Mouse (Mus musculus) testis, postnatal 10 days (tissue): ENCODE results near the gene Olfr3.

Experiments
- DNase-seq: peaks from one replicate; pipeline ENCODE4 v3.0.0; 2021; ENCODE audit warnings: low spot score

The Olfr3 gene

DNA sequence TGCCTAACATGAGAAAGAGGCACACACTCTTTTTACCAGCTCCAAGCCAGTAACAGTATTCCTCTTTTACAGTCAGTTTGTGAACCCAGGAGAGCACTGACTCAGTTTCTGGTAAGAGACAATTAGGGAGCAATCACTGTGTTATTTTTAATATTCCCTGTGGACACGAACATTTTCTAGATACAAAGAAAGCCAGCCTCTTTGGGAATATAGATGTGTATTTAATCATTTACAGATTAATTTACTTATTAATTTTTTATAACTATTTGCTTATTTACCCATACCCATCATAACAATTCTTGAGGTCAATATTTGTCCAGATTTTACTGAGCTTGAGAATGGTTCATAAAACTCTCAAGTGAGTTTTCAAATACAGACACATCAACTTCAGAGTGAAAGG lies at the start of gene Olfr3:
Gene Olfr3, minus strand, starts transcription at position 101 of the 400 bp plus-strand sequence.
- DNase-seq, result no peak

- no peak for DNase-seq
Observed at GRCm38 (mm10) chr2:36862560-36862959, 45.7 kb upstream of the Olfr3 start, which contains the start of gene Olfr351. Gene Olfr351 (minus strand): TSS chr2:36862660.

- DNase-seq, result no peak
Observed at GRCm38 (mm10) chr2:36846010-36846409, 29.2 kb upstream of the Olfr3 start, which contains the start of gene Olfr350. Gene Olfr350 (plus strand): TSS chr2:36846310.

DNA sequence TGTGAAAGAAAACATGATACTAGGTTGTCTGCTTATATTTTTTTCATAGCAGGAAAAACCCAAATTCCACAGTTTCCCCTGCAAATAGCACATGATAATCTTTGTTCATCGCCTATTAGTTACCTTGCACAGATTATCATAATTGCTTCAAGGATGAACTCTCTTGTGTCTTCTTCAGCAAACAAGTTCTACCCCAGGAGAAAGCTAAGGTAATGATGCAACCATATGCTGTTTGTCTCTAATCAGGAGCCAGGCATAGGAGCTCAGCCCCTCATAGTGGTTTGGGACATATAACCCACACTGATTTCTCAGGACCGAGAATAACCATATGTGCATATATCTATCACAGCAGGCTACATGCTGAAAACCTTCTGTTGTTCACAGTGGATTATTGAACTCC lies 26.6 kb downstream of the Olfr3 start, which contains the start of gene Olfr50:
Gene Olfr50, plus strand, starts transcription at position 301 of the 400 bp plus-strand sequence.
- DNase-seq, result no peak

DNA sequence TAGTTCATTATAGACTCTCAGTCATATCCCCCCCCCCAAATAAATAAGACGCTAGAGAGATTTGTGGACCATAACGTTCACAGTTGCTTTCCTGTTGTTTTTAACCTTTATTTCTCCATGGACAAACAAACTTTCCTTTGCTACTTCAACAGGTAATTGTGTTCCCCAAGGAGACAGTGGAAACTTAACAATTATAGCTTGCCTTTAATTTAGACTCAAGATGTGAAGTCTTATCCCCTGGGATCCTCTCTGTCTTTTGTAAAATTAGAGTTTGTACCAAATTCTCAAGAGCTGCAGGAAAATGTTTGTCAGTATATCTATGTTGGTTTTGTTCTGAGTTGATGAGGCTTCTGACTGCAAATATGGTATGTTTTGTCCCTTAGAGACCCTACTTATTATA lies 32.9 kb downstream of the Olfr3 start, which contains the start of gene Olfr348:
Gene Olfr348, plus strand, starts transcription at position 301 of the 400 bp plus-strand sequence.
- no peak for DNase-seq
